Mouse (Mus musculus) macrophage (primary cell): ENCODE results near the gene Aamp. TPM values are rescaled to one million over a fixed set of nuclear protein-coding genes. Genes with fewer than 3 reads are reported as not detected.
A peak's percentile ranks its signal among the peaks of the same experiment; 100 is the strongest.

Experiments used
- H3K27ac ChIP-seq: fragments of 350-480 bp; formaldehyde crosslinking; 2 replicates; pipeline ENCODE4 v1.9.0; 2021
- H3K36me3 ChIP-seq: fragments of 350-480 bp; formaldehyde crosslinking; 2 replicates; pipeline ENCODE4 v1.9.0; 2021; ENCODE audit errors: inconsistent target
- H3K4me3 ChIP-seq: fragments of 350-480 bp; formaldehyde crosslinking; 2 replicates; pipeline ENCODE4 v1.9.0; 2021; ENCODE audit errors: inconsistent target
- H3K79me2 ChIP-seq: fragments of 350-480 bp; formaldehyde crosslinking; 2 replicates; pipeline ENCODE4 v1.9.0; 2021; ENCODE audit errors: inconsistent target
- WGBS: methylation state at CpG from one replicate; pipeline ENCODE4 v1.1.7; 2026; ENCODE audit warnings: inconsistent platforms; ENCODE audit not compliant: missing documents; 5-methylcytosine and 5-hydroxymethylcytosine counted together
- polyA plus RNA-seq: library from polyadenylated mRNA; stranded (reverse); fragments of 250-400 nt; gene quantifications from 3 replicates; pipeline ENCODE4 v1.2.4, GENCODE M21; 2018; ENCODE audit warnings: inconsistent platforms

The Aamp gene
- polyA plus RNA-seq, 1 experiment from 2014 or later = 127 TPM

DNA sequence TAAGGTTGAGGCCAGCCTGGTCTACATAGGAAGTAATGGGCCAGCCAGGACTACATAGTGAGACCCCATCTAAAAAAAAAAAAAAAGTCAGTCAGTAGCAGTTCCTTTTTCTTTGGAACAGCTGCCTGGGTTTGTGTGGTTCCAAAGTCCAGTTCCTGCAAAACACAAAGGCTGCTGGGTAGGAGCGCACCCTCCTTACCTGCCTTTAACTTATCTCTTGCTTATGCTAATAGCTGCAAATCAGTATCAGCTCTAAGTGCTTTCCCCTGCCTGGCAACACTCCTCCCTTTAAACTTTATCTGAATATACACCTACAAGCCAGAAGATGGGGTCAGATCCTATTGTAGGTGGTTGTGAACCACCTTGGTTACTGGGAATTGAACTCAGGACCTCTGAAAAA lies 22.6 kb upstream of the Aamp start:
- Histone ChIP-seq H3K27ac (no peak overlapping the region), H3K4me3 (no peak overlapping the region), H3K36me3 (no peaks in the 10 kb centered on the region), H3K79me2 (peaks cover 15% of the 10 kb centered on the region)
- no CpG with 5 or more reads among the region's 1 CpGs for WGBS

- 92% methylated on average over 2 of the region's 2 CpGs for WGBS
- Histone ChIP-seq H3K36me3 (no peaks in the 10 kb centered on the region), H3K4me3 (peak within 1 kb of the TSS; percentile 60), H3K27ac (peak within 1 kb of the TSS; percentile 74), H3K79me2 (peaks cover 32% of the 10 kb centered on the region)
Measured at GRCm38 (mm10) chr1:74305522-74305921, 21.0 kb upstream of the Aamp start, which contains the start of gene Tmbim1. TSS of gene Tmbim1 (minus strand) at chr1:74305622.

GRCm38 (mm10) chr1:74304946-74305345 lies 20.4 kb upstream of the Aamp start:
- Histone ChIP-seq H3K4me3 (no peak overlapping the region), H3K27ac (no peak overlapping the region), H3K79me2 (peaks cover 37% of the 10 kb centered on the region), H3K36me3 (no peaks in the 10 kb centered on the region)
- WGBS = 97% methylated on average over 4 of the region's 4 CpGs

DNA sequence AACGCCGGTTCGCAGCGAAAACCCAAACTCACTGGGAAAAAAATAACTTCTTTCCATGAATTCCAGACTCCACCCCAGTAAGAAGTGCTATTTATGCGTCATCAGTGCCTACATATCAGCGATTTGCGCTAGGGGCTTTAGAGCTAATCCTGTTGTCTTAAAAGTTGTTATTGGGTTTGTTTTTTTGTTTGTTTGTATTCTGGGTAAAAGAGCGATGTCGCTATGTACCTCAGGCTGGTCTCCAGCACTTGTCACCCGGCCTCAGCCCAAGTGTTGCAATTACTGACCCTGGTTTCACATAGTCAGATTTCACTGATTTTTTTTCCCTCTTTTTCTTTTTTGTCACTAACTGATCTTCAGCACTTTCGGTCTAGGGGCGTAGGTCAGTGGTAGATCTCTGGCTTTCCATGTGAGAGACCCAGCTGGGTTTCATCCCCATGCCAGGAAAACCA lies 19.8 kb upstream of the Aamp start:
- WGBS = 3% methylated on average over 12 of the region's 12 CpGs
- Histone ChIP-seq H3K27ac (peak overlapping the region; percentile 74), H3K79me2 (peaks cover 43% of the 10 kb centered on the region), H3K4me3 (peak overlapping the region; percentile 60), H3K36me3 (no peaks in the 10 kb centered on the region)

DNA sequence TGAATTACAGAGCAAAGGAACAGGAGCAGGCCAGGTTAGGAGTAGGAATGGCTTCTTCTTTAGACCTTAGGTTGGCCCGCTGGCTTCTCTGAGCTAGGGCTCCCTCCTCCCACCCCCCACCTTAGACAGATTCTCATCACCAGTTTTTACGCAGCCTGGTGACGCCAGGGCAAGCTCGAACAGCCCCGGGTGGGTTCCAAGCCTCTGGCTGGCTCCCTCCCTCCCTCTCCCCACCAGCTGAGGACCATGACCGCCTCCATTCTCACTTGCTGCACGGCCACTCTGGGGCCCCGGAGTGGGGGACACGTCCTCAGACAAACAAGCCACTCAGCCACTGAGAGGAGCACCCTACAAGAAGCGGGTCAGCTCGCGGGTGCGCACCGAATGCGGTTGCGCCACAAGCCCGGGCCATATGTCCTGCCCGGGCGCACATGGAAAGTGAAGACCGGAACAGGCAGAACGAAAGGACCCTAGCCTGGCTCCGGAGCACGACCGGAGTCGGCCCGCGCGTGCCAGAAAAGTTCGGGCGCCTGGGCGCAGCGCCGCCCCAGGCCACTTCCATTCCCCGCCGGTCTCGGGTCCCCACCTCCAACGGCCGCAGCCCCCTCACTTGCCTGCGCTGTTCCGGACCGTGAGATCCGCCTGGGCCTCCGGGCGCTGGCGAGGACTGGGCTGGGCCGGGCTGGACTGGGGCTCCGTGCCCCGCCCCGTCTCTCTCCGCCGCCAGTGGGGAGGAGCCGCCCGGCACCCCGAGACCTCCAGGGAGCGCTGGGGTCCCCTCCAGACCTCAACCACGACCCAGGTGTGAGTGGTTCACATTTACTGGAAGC lies 19.2 kb upstream of the Aamp start:
- WGBS = under 1% methylated on average over 50 of the region's 56 CpGs
- Histone ChIP-seq H3K36me3 (no peaks in the 10 kb centered on the region), H3K27ac (peak overlapping the region; percentile 74), H3K79me2 (peaks cover 50% of the 10 kb centered on the region), H3K4me3 (peak overlapping the region; percentile 60)

DNA sequence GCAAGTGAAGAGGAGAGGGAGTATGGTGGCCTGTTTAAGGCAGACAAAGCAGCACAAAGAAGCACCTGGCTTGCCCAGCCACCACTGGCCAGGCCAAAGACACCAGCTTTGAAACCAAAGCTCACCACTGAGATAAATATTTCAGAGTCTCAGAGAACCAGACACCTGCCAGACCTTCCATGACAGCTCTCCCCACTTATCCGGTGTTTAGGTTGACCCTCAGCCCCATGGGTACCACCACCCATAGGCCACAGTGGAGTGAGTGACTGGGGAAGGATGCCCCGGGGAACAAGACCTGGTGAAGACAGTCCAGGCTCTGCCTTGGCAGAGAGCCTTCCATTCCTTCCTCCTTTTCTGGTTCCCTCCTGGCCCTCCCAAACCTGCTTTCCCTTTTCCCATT lies 18.3 kb upstream of the Aamp start:
- H3K36me3 ChIP-seq = no peaks in the 10 kb centered on the region
- H3K79me2 ChIP-seq = peaks cover 59% of the 10 kb centered on the region
- peak overlapping the region; percentile 39; the same call in 1 of the 2 replicates for H3K27ac ChIP-seq
- WGBS = 46% methylated on average over 2 of the region's 2 CpGs
- peak overlapping the region; percentile 60; the same call in 1 of the 2 replicates for H3K4me3 ChIP-seq

- H3K27ac ChIP-seq = no peak overlapping the region
- peaks cover 65% of the 10 kb centered on the region for H3K79me2 ChIP-seq
- no peaks in the 10 kb centered on the region for H3K36me3 ChIP-seq
- no peak overlapping the region for H3K4me3 ChIP-seq
- WGBS = 80% methylated on average over 7 of the region's 7 CpGs
Measured at GRCm38 (mm10) chr1:74302229-74302628, 17.7 kb upstream of the Aamp start.

DNA sequence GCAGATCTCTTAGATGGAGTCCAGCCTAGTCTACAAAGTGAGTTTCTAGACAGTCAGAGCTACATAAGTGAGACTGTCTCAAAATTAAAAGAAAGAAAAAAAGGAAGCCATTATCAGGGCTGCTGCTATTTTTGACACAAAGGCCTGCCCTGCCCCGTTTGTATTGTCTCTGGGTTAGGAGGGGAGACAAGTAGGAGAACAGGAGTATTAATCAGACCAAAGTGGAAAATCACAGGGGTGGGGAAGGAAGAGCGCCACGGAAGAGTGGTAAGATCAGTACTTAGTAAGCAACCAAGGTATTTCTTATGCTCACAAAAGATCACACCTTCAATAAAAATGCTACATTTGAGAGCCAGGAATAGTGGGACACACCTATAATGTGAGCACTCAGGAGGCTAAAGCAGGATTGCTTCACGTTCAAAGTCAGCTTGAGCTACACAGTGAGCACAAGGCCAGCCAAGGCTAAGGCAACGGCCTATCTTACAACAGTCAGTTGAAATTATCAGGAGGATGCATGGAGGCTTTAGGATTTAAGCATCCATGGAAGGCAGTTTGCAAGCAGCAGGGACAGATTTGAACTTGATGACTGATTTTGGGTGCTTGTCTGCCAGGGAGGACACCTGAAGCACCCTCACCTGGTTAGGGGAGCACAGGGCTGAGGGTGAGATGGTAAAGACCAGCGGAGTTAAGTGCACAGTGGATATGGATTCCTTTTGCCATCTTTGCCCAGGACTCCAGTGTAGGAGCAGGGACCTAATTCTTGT lies 16.0 kb upstream of the Aamp start:
- 67% methylated on average over 4 of the region's 6 CpGs for WGBS
- no peak overlapping the region for H3K27ac ChIP-seq
- no peak overlapping the region for H3K4me3 ChIP-seq

GRCm38 (mm10) chr1:74298996-74299395 lies 14.5 kb upstream of the Aamp start:
- Histone ChIP-seq H3K4me3 (no peak overlapping the region), H3K79me2 (peaks cover 82% of the 10 kb centered on the region), H3K27ac (no peak overlapping the region), H3K36me3 (no peaks in the 10 kb centered on the region)
- 84% methylated on average over 5 of the region's 5 CpGs for WGBS

More for the DNA sequence above, 16.0 kb upstream of the Aamp start:
- peaks cover 75% of the 10 kb centered on the region for H3K79me2 ChIP-seq
- no peaks in the 10 kb centered on the region for H3K36me3 ChIP-seq

DNA sequence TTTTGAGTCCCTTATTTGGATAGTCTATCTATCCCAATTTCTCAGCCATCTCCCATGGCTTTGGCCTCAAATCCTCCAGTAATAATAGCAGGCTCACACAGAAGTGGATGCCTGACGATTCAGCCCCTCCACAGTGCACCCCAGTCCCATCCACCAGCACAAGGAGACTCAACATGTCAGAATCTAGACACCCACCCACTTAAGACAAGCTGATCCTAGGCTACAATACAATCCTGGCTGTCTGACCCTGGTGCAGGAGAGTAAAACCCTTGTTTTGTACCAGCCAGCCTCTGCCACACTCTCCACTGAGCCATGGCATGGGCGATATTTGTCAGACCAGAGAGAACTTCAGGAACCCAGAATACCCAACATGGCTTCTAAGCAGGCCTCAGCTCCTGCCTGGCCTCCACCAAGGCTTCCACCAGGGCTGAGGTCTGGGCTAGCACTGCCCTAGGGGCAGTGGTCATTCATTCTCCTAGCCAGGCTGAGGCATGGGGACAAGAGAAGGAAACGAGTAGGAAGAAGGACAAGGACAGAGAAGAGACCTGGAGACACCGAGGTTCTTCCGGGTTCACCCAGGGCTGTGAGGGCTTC lies 13.7 kb upstream of the Aamp start:
- Histone ChIP-seq H3K4me3 (no peak overlapping the region), H3K27ac (no peak overlapping the region), H3K36me3 (peaks cover under 1% of the 10 kb centered on the region; the same call in 1 of the 2 replicates), H3K79me2 (peaks cover 77% of the 10 kb centered on the region)
- WGBS = 93% methylated on average over 5 of the region's 5 CpGs

DNA sequence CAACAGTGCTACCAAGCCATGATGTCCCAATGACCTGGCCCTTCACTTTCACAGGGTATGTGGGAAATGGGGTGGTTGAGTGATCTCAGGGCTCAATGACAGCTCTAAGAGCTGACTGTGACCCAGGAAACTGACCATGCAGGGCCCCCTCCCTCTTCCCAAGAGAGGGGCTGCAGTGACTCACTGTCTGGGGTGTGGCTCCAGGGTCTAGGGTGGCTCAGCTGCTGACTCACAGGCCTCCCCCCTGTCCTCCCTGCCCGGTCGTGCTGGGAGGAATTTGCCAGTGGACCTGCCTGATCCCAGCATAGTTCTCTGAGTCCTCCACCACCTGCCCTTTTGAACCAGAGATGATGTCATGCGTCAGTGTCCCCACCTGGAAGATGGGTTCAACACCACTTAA lies 12.7 kb upstream of the Aamp start:
- Histone ChIP-seq H3K27ac (0 out of 2 replicates have a peak overlapping the region, but pooled peaks have one; percentile 84), H3K4me3 (no peak overlapping the region), H3K36me3 (peaks cover 10% of the 10 kb centered on the region), H3K79me2 (peaks cover 74% of the 10 kb centered on the region)
- 43% methylated on average over 3 of the region's 3 CpGs for WGBS

DNA sequence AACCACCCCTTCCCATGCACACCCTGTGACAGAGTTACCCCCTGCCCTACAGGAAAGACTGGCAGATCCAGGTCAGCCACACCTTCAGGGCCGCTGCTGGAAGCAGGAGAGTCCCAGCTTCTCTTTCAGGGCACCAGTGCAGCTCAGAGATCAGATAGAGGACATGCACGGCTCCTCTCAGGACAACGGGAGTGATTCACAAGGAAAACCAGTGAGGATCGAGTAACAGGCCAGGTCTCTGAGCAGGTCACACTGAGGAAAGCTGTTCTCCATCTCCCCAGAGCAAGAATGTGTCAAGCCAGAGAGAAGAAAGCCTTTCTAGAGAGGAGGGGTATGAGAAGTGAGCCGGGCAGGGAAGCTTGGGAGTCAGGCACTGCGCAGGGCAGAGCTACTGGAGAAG lies 11.9 kb upstream of the Aamp start:
- Histone ChIP-seq H3K36me3 (peaks cover 18% of the 10 kb centered on the region), H3K79me2 (peaks cover 67% of the 10 kb centered on the region), H3K4me3 (no peak overlapping the region), H3K27ac (peak overlapping the region; percentile 84)
- WGBS = 85% methylated on average over 6 of the region's 6 CpGs

DNA sequence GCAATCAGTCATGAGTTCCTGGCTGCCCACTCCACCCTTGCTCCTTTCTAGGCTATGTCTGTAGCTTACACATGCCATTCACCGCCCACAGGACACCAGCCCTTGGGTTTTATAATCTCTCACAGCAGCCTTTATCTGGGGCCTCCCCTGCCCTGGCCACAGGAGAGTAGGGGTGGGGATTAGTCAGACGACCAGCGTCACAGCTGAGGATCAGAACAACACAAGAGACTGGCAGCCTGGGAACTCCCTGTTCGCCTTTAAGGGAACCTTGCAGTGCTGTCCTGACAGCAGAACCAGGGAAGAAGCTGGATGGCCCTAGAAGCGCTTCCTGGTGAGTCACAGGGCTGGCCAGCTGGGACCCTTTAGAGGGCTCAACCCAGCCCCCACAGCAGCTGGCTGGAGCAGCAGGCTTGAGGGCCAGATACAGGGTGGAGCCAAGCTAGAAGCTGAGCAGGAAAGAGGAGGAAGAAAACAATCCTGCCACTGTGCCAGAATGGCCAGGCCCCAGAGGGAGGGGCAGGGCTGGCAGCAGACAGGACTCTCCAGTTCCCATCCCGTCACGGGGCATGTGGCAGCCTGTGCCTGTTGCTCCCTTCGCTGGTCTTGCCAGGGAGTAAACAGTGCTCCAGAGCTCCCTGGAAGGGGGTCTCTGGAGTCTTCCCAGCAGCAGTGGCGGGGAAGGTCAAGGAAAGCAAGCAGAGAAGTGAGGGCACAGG lies 11.1 kb upstream of the Aamp start:
- Histone ChIP-seq H3K4me3 (no peak overlapping the region), H3K79me2 (peaks cover 58% of the 10 kb centered on the region), H3K36me3 (peaks cover 23% of the 10 kb centered on the region), H3K27ac (peak overlapping the region; percentile 84)
- WGBS = 30% methylated on average over 9 of the region's 9 CpGs
